Mouse (Mus musculus): Measurements from ENCODE around the gene Nat8f4. TPM values are rescaled to one million over a fixed set of nuclear protein-coding genes. Genes with fewer than 3 reads are reported as not detected.
"Not testable (repeated sequence)": the region's sequence is repeated elsewhere in the genome, so short reads cannot be mapped to it uniquely, and the experiment has no call there.

The Nat8f4 gene
- total RNA-seq, 4 experiments from 2014 or later, result 19.3 to 26.1 (median 22.0) TPM

GRCm38 (mm10) chr6:85898596-85899475 lies 5.8 kb downstream of the Nat8f4 start:
- not testable (repeated sequence) for DNase-seq

- not testable (repeated sequence) for DNase-seq
These were observed 9.5 kb downstream of the Nat8f4 start for GRCm38 (mm10) chr6:85895061-85895648.

- no peak for DNase-seq
These were observed 15.7 kb downstream of the Nat8f4 start for GRCm38 (mm10) chr6:85888961-85889360.

GRCm38 (mm10) chr6:85884311-85884710 lies 20.4 kb downstream of the Nat8f4 start:
- DNase-seq, result no peak

GRCm38 (mm10) chr6:85883246-85883645 lies 21.4 kb downstream of the Nat8f4 start:
- not testable (repeated sequence) for DNase-seq

GRCm38 (mm10) chr6:85869006-85869405 lies 35.7 kb downstream of the Nat8f4 start, which contains the start of gene Nat8f2:
Gene Nat8f2, minus strand, starts transcription at chr6:85869158.
- DNase-seq, result not testable (repeated sequence)

GRCm38 (mm10) chr6:85867726-85868690 lies 36.7 kb downstream of the Nat8f4 start:
- peak; percentile 34 for DNase-seq

- not testable (repeated sequence) for DNase-seq
These were observed 37.7 kb downstream of the Nat8f4 start for GRCm38 (mm10) chr6:85866995-85867394.

GRCm38 (mm10) chr6:85866166-85866565 lies 38.5 kb downstream of the Nat8f4 start:
- not testable (repeated sequence) for DNase-seq

- DNase-seq, result not testable (repeated sequence)
These were observed 39.6 kb downstream of the Nat8f4 start for GRCm38 (mm10) chr6:85864900-85865639.

- no peak for DNase-seq
These were observed 40.8 kb downstream of the Nat8f4 start for GRCm38 (mm10) chr6:85863840-85864239.

GRCm38 (mm10) chr6:85863136-85863535 lies 41.5 kb downstream of the Nat8f4 start:
- DNase-seq, result no peak

- peak; percentile 84 for DNase-seq
These were observed 42.1 kb downstream of the Nat8f4 start for GRCm38 (mm10) chr6:85862565-85862964.

GRCm38 (mm10) chr6:85861247-85861646 lies 43.4 kb downstream of the Nat8f4 start:
- DNase-seq, result no peak

- peak; percentile 97 for DNase-seq
These were observed 48.4 kb downstream of the Nat8f4 start for GRCm38 (mm10) chr6:85856194-85856678.

- DNase-seq, result no peak
These were observed 51.2 kb downstream of the Nat8f4 start for GRCm38 (mm10) chr6:85853481-85853880.

GRCm38 (mm10) chr6:85851062-85851773 lies 53.5 kb downstream of the Nat8f4 start:
- no peak for DNase-seq

- DNase-seq, result peak; percentile 50
These were observed 55.4 kb downstream of the Nat8f4 start for GRCm38 (mm10) chr6:85849240-85849639.
